Mouse (Mus musculus) cerebellum, postnatal 4 days (tissue): ENCODE results near the gene Tgfa.

Experiments
- DNase-seq, 2 experiments: peaks; one replicate each; pipeline ENCODE4 v3.0.0; 2022; ENCODE audit warnings: low spot score in 2 of 2, mixed read lengths in 1 of 2

The Tgfa gene

GRCm38 (mm10) chr6:86194941-86195932, at the start of gene Tgfa:
Tgfa (plus strand) TSS chr6:86195223.
- peak; percentile 37 to 40 for DNase-seq

GRCm38 (mm10) chr6:86148518-86148917, 46.5 kb upstream of the Tgfa start:
- DNase-seq = no peak

GRCm38 (mm10) chr6:86149001-86149400, 46.0 kb upstream of the Tgfa start:
- no peak for DNase-seq

- no peak for DNase-seq
These were observed 42.3 kb upstream of the Tgfa start for GRCm38 (mm10) chr6:86152676-86153075.

DNA sequence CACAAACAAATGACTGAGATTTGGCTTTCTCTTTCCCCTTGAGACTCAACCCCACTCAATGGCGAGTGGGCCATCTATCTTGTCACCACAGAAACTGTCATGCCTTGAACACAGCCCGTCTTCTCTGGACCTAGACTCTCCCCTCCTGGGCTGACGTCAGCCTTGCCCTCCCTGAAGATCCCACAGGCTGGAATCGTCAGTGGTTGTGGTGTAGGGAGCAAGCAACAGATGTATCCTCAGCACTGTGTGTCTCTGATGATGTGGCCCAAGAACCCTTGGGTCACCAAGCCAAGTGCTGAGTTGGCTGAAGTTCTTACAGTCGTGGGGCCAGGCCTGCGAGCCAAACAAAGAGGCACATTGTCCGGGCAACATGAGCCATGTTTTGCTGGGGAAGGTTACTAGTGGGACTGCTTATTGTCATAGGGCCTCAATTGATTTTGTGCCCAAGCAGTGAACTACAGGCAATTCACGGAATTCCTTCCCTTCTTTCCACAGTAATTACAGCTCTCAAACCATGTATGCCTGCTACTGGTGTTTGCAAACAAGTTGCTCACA, 41.5 kb upstream of the Tgfa start:
- no peak for DNase-seq

- no peak for DNase-seq
These were observed 41.0 kb upstream of the Tgfa start for GRCm38 (mm10) chr6:86154006-86154405.

GRCm38 (mm10) chr6:86154481-86154880, 40.5 kb upstream of the Tgfa start:
- no peak for DNase-seq

DNA sequence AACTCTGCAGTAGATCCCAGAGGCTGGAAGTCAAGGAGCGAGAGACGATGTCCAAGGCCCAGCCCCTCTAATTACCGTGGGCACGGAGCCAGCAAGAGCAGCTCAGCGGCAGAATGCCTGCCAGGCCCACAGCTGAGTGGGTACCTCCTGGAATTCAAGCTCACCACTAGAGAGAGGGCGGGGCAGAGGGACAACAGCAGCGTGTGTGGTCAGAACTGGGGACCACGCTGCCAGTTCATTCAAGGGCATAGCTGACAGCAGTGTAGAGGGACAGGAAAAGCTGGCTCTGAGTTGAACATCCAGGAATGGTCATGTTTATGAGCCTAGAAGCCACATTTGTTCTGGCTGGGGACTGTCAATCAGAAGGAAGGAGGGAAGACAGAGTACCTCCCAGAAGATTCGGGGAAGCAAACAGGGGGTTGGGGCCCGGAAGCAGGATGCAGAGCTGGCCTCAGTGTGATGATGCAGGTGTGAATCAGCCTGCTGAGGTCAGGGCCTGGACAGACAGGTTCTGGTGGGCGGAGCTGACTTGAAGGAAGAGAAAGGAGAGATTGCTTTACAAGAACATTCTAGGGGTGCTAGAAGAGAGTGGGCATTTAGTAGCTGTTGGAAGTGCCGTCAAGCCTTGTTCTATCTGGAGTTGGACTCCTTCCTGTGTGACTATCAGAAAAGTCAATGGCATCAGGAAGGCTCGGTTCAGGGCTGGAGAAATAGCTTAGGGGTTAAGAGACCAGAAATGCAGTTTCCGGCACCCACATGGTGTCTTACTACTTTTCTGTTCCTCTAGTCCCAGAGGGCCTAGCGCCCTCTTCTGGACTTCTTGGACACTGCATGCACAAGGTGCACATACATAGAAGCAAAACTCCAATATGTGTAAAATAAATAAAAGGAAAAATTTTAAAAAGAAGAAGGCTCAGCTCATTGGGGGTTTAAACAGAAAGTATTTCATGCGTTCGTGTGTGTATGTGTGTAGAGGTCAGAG, 37.5 kb upstream of the Tgfa start:
- peak in 1 of 2 experiments; percentile 68 for DNase-seq

DNA sequence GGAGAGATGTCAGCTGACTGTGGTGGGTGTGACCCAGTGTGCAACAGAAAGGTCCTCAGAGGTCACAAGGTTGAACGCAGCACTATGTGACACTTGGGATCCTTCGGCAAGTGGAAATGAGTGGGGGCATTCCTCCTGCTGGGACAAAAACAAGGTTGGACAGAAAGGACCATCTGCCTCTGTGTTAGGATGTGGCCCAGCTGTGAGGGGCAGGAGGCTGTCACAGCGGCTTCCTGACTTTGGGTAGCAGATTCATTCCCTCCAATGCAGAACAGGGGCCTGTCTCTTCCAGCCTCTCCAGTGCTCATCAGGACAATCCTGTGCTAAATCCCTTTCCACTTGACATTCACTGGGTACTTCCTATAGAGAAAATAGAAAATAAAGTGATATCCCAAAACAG, 34.1 kb upstream of the Tgfa start:
- no peak for DNase-seq

- DNase-seq = no peak
These were observed 33.4 kb upstream of the Tgfa start for GRCm38 (mm10) chr6:86161586-86161985.

- no peak for DNase-seq
These were observed 31.0 kb upstream of the Tgfa start for GRCm38 (mm10) chr6:86164028-86164427.

- DNase-seq = no peak
These were observed 28.6 kb upstream of the Tgfa start for GRCm38 (mm10) chr6:86166426-86166825.

- no peak for DNase-seq
These were observed 27.2 kb upstream of the Tgfa start for GRCm38 (mm10) chr6:86167851-86168250.

GRCm38 (mm10) chr6:86169166-86169565, 25.9 kb upstream of the Tgfa start:
- DNase-seq = no peak

- DNase-seq = no peak
These were observed 18.8 kb upstream of the Tgfa start for GRCm38 (mm10) chr6:86176236-86176635.

GRCm38 (mm10) chr6:86176721-86177120, 18.3 kb upstream of the Tgfa start:
- DNase-seq = no peak

GRCm38 (mm10) chr6:86177331-86177982, 17.6 kb upstream of the Tgfa start:
- no peak for DNase-seq

DNA sequence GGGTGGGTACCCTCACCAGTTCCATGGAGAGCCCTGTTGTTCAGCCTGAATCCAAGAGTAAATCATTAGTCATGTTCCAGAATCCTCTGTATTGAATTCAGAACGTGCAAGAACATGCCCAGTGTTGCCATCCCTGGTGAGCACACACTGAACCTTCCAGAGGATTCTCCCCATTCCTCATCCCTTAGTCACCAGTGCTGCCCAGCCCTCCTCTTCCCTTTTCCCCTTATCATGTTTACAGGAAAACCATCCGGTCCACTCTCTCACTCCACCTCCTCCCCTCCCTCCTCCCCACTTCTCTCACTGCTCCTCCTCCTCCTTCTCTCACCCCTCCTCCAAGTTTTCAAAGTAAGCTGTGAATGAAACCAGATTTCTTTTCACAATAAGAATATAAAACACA, 14.4 kb upstream of the Tgfa start:
- DNase-seq = no peak

DNA sequence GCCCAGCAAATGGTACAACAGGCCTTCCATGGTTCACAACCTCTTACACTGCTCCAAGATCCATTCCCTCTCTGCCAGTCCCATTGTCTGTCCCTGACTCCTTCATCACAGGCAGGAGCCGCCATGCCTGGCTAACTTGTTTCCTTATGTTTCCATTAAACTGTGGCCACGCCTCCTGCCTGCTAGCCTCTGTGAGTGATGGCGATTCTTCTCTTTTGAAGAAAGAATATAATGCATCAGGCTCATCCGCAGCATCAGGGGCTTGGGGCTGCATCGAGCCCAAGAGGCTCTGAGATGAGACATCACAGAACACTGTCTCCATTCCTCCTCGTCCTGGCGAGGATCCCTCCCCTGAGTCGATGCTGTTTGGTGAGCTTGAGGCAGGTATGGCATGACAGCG, 13.0 kb upstream of the Tgfa start:
- DNase-seq = no peak

DNA sequence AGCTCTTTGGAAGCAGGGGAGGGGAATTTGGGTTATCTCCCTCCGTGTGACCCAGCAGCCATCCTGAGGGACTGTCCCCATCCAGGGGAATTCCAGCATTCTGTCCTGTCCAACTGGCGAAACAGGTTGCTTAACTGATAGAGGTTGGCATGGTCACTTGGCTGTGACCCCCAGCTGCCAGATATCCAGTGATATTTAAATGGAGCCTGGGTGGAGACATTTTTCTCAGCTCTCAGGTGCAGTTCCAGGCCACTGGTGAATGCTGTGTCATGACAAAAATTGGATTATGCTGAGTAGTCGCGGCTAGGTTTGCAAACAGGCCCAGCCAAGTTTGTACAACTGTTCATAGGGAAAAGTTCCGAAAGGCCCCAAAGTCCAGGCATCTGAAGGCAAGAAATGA, 12.4 kb upstream of the Tgfa start:
- DNase-seq = no peak
